Mouse (Mus musculus) cortical plate, adult 2 months (tissue): Measurements from ENCODE around the gene Ccser2.

ENCODE experiments used
- CTCF ChIP-seq: fragments of 200-500 bp; IDR thresholded peaks from 2 replicates; pipeline ENCODE4 v1.5.1; 2011; ENCODE audit warnings: mild to moderate bottlenecking, control low read depth, low read length; ENCODE audit not compliant: insufficient read depth; ENCODE audit errors: extremely low read depth
- POLR2A ChIP-seq: fragments of 200-500 bp; IDR thresholded peaks from 2 replicates; pipeline ENCODE4 v1.6.1; 2011; ENCODE audit warnings: mild to moderate bottlenecking, low read length, control low read depth; ENCODE audit not compliant: insufficient read depth; ENCODE audit errors: extremely low read depth

- no peak for TF ChIP-seq CTCF
- TF ChIP-seq POLR2A, result no peak
Observed at GRCm38 (mm10) chr14:37003431-37004095, 35.0 kb upstream of the Ccser2 start.
